Mouse (Mus musculus): ENCODE results near the gene Exd1. TPM values are rescaled to one million over a fixed set of nuclear protein-coding genes. Genes with fewer than 3 reads are reported as not detected.

The Exd1 gene
- polyA plus RNA-seq, 1 experiment from 2014 or later = 0.18 TPM

GRCm38 (mm10) chr2:119491953-119492352 is 55.5 kb downstream of the Exd1 start:
- Histone ChIP-seq H3K27ac (ENCODE audit: low read length) (no peak overlapping the region), H3K27me3 (ENCODE audit: control insufficient read depth, insufficient read depth, low read length) (no peaks in the 10 kb centered on the region), H3K9ac (ENCODE audit: low read length) (no peak overlapping the region), H3K36me3 (ENCODE audit: control insufficient read depth, insufficient read depth, low read length) (no peaks in the 10 kb centered on the region), H3K4me1 (ENCODE audit: control insufficient read depth, insufficient read depth, low read length) (no peaks in the 10 kb centered on the region), H3K4me2 (ENCODE audit: low read depth, low read length) (no peak overlapping the region), H3K4me3 (replicated peaks; ENCODE audit: low read length) (no peak overlapping the region), H3K9me3 (replicated peaks; ENCODE audit: control insufficient read depth, low read length) (no peaks in the 10 kb centered on the region)
- 47% methylated on average over 5 of the region's 5 CpGs for WGBS
- ATAC-seq (ENCODE audit: insufficient read depth, low FRiP score) = no peak

- no peak overlapping the region for H3K9ac ChIP-seq (ENCODE audit: low read length)
- H3K4me1 ChIP-seq (ENCODE audit: control insufficient read depth, insufficient read depth, low read length) = no peaks in the 10 kb centered on the region
- H3K36me3 ChIP-seq (ENCODE audit: control insufficient read depth, insufficient read depth, low read length) = no peaks in the 10 kb centered on the region
- H3K4me3 ChIP-seq (replicated peaks; ENCODE audit: low read length) = no peak overlapping the region
- H3K27me3 ChIP-seq (ENCODE audit: control insufficient read depth, insufficient read depth, low read length) = no peaks in the 10 kb centered on the region
- 25% methylated on average over 4 of the region's 4 CpGs for WGBS
- no peak for ATAC-seq (ENCODE audit: insufficient read depth, low FRiP score)
- H3K4me2 ChIP-seq (ENCODE audit: low read depth, low read length) = no peak overlapping the region
- no peaks in the 10 kb centered on the region for H3K9me3 ChIP-seq (replicated peaks; ENCODE audit: control insufficient read depth, low read length)
- H3K27ac ChIP-seq (ENCODE audit: low read length) = no peak overlapping the region
Measured at GRCm38 (mm10) chr2:119486488-119486887, 60.9 kb downstream of the Exd1 start.

GRCm38 (mm10) chr2:119482307-119482706 is 65.1 kb downstream of the Exd1 start:
- H3K4me2 ChIP-seq (ENCODE audit: low read depth, low read length) = no peak overlapping the region
- H3K27me3 ChIP-seq (ENCODE audit: control insufficient read depth, insufficient read depth, low read length) = no peaks in the 10 kb centered on the region
- no peak overlapping the region for H3K4me3 ChIP-seq (replicated peaks; ENCODE audit: low read length)
- no peak overlapping the region for H3K9ac ChIP-seq (ENCODE audit: low read length)
- H3K4me1 ChIP-seq (ENCODE audit: control insufficient read depth, insufficient read depth, low read length) = peaks cover 5% of the 10 kb centered on the region; the same call in 1 of the 2 replicates
- H3K9me3 ChIP-seq (replicated peaks; ENCODE audit: control insufficient read depth, low read length) = no peaks in the 10 kb centered on the region
- ATAC-seq (ENCODE audit: insufficient read depth, low FRiP score) = no peak
- H3K36me3 ChIP-seq (ENCODE audit: control insufficient read depth, insufficient read depth, low read length) = no peaks in the 10 kb centered on the region
- 78% methylated on average over 1 of the region's 1 CpGs for WGBS
- no peak overlapping the region for H3K27ac ChIP-seq (ENCODE audit: low read length)

GRCm38 (mm10) chr2:119478397-119478749 is 69.1 kb downstream of the Exd1 start:
- peak overlapping the region; percentile 97 for H3K27ac ChIP-seq (ENCODE audit: low read length)
- no peaks in the 10 kb centered on the region for H3K36me3 ChIP-seq (ENCODE audit: control insufficient read depth, insufficient read depth, low read length)
- peaks cover 16% of the 10 kb centered on the region for H3K4me1 ChIP-seq (ENCODE audit: control insufficient read depth, insufficient read depth, low read length)
- H3K4me2 ChIP-seq (ENCODE audit: low read depth, low read length) = peak overlapping the region; percentile 62
- H3K27me3 ChIP-seq (ENCODE audit: control insufficient read depth, insufficient read depth, low read length) = no peaks in the 10 kb centered on the region
- WGBS = 8% methylated on average over 9 of the region's 9 CpGs
- no peaks in the 10 kb centered on the region for H3K9me3 ChIP-seq (replicated peaks; ENCODE audit: control insufficient read depth, low read length)
- H3K9ac ChIP-seq (ENCODE audit: low read length) = peak overlapping the region; percentile 84
- ATAC-seq (ENCODE audit: insufficient read depth, low FRiP score) = no peak
- peak overlapping the region; percentile 99 for H3K4me3 ChIP-seq (replicated peaks; ENCODE audit: low read length)

GRCm38 (mm10) chr2:119477571-119478396 is 69.6 kb downstream of the Exd1 start, which contains the start of gene Ino80:
Ino80 (minus strand) TSS chr2:119477687.
- Histone ChIP-seq H3K4me3 (replicated peaks; ENCODE audit: low read length) (peak within 1 kb of the TSS; percentile 99), H3K36me3 (ENCODE audit: control insufficient read depth, insufficient read depth, low read length) (no peaks in the 10 kb centered on the region), H3K9me3 (replicated peaks; ENCODE audit: control insufficient read depth, low read length) (no peaks in the 10 kb centered on the region), H3K9ac (ENCODE audit: low read length) (peak within 1 kb of the TSS; percentile 100), H3K4me2 (ENCODE audit: low read depth, low read length) (peak within 1 kb of the TSS; percentile 70), H3K27me3 (ENCODE audit: control insufficient read depth, insufficient read depth, low read length) (no peaks in the 10 kb centered on the region), H3K27ac (ENCODE audit: low read length) (peak within 1 kb of the TSS; percentile 97), H3K4me1 (ENCODE audit: control insufficient read depth, insufficient read depth, low read length) (peaks cover 16% of the 10 kb centered on the region)
- under 1% methylated on average over 72 of the region's 72 CpGs for WGBS
- ATAC-seq (ENCODE audit: insufficient read depth, low FRiP score) = peak; percentile 94

- H3K4me3 ChIP-seq (replicated peaks; ENCODE audit: low read length) = peak overlapping the region; percentile 99
- no peaks in the 10 kb centered on the region for H3K36me3 ChIP-seq (ENCODE audit: control insufficient read depth, insufficient read depth, low read length)
- H3K9ac ChIP-seq (ENCODE audit: low read length) = peak overlapping the region; percentile 100
- WGBS = under 1% methylated on average over 43 of the region's 44 CpGs
- peak; percentile 59 for ATAC-seq (ENCODE audit: insufficient read depth, low FRiP score)
- no peaks in the 10 kb centered on the region for H3K27me3 ChIP-seq (ENCODE audit: control insufficient read depth, insufficient read depth, low read length)
- peak overlapping the region; percentile 70 for H3K4me2 ChIP-seq (ENCODE audit: low read depth, low read length)
- no peaks in the 10 kb centered on the region for H3K9me3 ChIP-seq (replicated peaks; ENCODE audit: control insufficient read depth, low read length)
- peaks cover 16% of the 10 kb centered on the region for H3K4me1 ChIP-seq (ENCODE audit: control insufficient read depth, insufficient read depth, low read length)
- H3K27ac ChIP-seq (ENCODE audit: low read length) = peak overlapping the region; percentile 97
Measured at GRCm38 (mm10) chr2:119476621-119477391, 70.6 kb downstream of the Exd1 start.

GRCm38 (mm10) chr2:119476166-119476565 is 71.3 kb downstream of the Exd1 start:
- Histone ChIP-seq H3K4me3 (replicated peaks; ENCODE audit: low read length) (peak overlapping the region; percentile 99), H3K27me3 (ENCODE audit: control insufficient read depth, insufficient read depth, low read length) (no peaks in the 10 kb centered on the region), H3K4me2 (ENCODE audit: low read depth, low read length) (peak overlapping the region; percentile 70), H3K9me3 (replicated peaks; ENCODE audit: control insufficient read depth, low read length) (no peaks in the 10 kb centered on the region), H3K36me3 (ENCODE audit: control insufficient read depth, insufficient read depth, low read length) (no peaks in the 10 kb centered on the region), H3K4me1 (ENCODE audit: control insufficient read depth, insufficient read depth, low read length) (peaks cover 16% of the 10 kb centered on the region), H3K27ac (ENCODE audit: low read length) (peak overlapping the region; percentile 97), H3K9ac (ENCODE audit: low read length) (peak overlapping the region; percentile 100)
- 12% methylated on average over 7 of the region's 7 CpGs for WGBS
- ATAC-seq (ENCODE audit: insufficient read depth, low FRiP score) = no peak
